Mouse (Mus musculus) C2C12 (cell line): ENCODE results near the gene Asb6.

Source experiments
- CTCF ChIP-seq: IDR thresholded peaks from one replicate; pipeline ENCODE4 v1.5.1; 2011; ENCODE audit not compliant: control insufficient read depth, insufficient read depth, insufficient read length
- MAX ChIP-seq: IDR thresholded peaks from one replicate; pipeline ENCODE4 v1.6.1; 2011; ENCODE audit warnings: mild to moderate bottlenecking, control low read depth
- MYOD1 ChIP-seq: IDR thresholded peaks from one replicate; pipeline ENCODE4 v1.6.1; 2011; ENCODE audit warnings: low read depth; ENCODE audit not compliant: control insufficient read depth, insufficient read length
- MYOG ChIP-seq: IDR thresholded peaks from one replicate; pipeline ENCODE4 v1.6.1; 2011; ENCODE audit not compliant: control insufficient read depth, insufficient read length; ENCODE audit errors: extremely low read depth

GRCm38 (mm10) chr2:30848184-30848583, 18.1 kb upstream of the Asb6 start:
- TF ChIP-seq CTCF: no peak
- no peak for TF ChIP-seq MYOD1
- TF ChIP-seq MAX: peak; percentile 86
- TF ChIP-seq MYOG: no peak
